Mouse (Mus musculus) c-Kit-negative CD71-positive TER-119-positive erythroid progenitor cells, embryonic 14.5 days (primary cell): Measurements from ENCODE around the gene Pheta1.

Source experiments
- DNase-seq: peaks from one replicate; pipeline ENCODE4 v3.0.0-alpha.2; 2013; ENCODE audit warnings: low read depth, low spot score

Gene Pheta1

DNA sequence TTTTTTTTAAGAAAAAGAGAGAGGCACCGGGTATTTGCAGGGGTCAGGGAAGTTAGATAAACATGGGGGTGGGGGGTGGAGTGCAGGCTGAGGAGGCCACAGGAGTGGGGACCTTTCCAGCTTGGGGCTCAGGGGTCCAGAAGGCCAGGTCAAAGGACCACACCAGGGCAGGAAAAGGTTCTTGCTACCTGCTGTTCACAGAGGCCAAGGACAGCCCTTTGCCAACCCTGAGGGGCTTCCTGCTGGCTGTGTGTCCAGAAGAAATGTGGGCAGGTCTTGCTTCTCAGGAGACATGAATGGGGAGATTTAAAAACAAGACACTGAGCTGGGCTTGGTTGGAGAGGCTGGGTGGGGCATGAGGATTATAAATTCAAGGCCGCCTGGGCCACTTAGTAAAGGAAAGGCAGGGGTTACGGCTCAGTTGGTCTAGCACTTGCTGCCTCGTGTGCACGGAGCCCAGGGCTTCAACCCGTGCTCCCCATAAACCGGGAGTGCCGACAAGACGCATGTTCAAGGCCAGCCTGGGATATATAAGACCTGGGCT, 41.1 kb downstream of the Pheta1 start:
- DNase-seq = no peak

- no peak for DNase-seq
Observed at GRCm38 (mm10) chr5:121890925-121891324, 42.1 kb downstream of the Pheta1 start.

DNA sequence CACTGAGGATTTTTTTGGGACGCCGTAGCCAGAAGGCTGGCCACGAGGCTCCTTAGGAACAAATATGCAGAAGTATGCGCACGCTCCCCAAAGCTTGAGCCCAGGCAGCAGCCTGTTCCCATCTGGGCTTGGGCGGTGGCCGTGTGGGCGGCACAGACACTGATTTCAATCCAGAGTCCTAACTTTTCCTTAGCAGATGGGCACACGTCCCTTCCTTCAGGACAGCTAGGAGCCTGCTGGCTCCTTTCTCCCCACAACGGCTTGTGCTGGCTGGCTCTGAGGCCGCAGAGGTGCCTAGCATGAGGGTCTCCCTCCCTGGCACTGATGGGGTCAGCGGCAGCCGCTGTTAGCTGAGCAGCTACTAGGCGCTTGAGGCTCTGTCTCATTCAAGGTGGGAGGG, 43.5 kb downstream of the Pheta1 start:
- DNase-seq = no peak

GRCm38 (mm10) chr5:121893581-121893980, 44.8 kb downstream of the Pheta1 start:
- DNase-seq = no peak

DNA sequence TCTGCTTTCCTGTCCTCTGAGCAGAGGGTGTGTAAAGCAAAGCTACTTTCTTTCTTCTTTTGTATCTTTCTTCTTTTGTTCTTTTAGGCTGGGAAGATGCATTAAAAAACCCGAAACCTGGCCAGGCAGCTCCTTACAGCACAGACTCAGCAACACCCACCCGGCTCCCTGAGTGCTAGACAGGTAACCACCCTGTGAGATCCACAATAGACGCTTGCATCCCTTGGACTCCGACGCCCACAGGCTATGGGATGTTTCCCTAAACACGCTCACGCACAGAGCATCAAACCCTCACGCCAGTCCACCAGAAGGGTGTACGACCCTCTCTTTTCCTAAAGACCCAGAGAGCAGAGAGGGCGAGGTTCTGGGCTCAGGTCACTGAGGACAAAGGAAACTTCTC, 45.9 kb downstream of the Pheta1 start:
- no peak for DNase-seq

GRCm38 (mm10) chr5:121895117-121895756, 46.5 kb downstream of the Pheta1 start:
- DNase-seq = no peak

DNA sequence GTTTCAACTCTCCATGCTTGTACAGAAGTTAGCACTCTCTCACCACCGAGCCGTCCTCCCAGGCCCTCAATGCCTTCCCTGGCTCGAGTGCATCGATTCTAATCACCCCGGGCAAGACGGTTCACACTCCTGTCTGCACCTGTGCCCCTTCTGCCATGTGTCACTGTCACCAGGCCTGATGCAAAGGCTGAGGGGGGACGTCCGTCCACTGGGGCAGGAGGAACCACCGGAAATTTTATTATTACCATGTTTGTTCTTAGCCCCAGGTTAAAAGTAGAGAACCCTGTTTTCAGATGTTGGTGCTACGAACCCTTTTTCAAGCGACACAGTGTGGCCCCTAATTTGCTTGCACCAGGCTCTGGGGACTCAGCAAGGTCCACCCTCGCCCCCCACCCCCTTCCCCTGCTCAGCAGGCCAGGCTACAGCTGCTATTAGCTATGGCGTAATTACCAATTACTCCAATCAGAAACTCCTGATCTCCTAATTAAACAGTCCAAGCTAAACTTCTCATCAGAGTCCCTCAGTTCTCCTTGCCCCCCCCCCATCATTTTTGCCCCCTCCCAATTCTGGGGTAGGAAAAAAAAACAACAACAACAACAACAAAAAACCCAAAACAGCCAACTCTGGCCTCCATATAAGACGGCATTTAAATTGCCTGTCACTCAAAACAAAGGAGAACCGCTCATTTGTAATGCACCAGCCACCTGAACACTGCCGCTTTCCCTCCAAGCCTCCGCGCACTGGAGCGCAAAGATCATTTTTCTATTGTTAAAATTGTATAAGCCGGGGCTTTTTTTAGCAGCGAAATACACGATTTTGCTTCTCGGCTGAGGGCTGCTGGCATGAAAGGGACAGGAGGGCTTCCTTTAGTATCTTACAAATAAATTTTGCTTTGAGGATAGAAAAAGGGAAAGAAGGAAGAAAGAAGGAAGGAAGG, 54.3 kb downstream of the Pheta1 start:
- DNase-seq = no peak
